Mouse (Mus musculus): ENCODE measurements around the gene Hoxb5.
A peak's percentile ranks its signal among the peaks of the same experiment; 100 is the strongest.

The Hoxb5 gene

GRCm38 (mm10) chr11:96303151-96304099 is at the start of gene Hoxb5:
TSS of gene Hoxb5 (plus strand) at chr11:96303336.
- DNase-seq (ENCODE audit: low read depth, low spot score): peak; percentile 74

GRCm38 (mm10) chr11:96254221-96254620 is 48.9 kb upstream of the Hoxb5 start:
- DNase-seq (ENCODE audit: low read depth, low spot score): no peak

GRCm38 (mm10) chr11:96255111-96255995 is 47.8 kb upstream of the Hoxb5 start:
- no peak for DNase-seq (ENCODE audit: low read depth, low spot score)

GRCm38 (mm10) chr11:96255996-96256445 is 47.1 kb upstream of the Hoxb5 start:
- DNase-seq (ENCODE audit: low read depth, low spot score): no peak

GRCm38 (mm10) chr11:96257141-96257540 is 46.0 kb upstream of the Hoxb5 start:
- DNase-seq (ENCODE audit: low read depth, low spot score): no peak

- DNase-seq (ENCODE audit: low read depth, low spot score): no peak
Measured at GRCm38 (mm10) chr11:96259038-96259437, 44.1 kb upstream of the Hoxb5 start.

GRCm38 (mm10) chr11:96259511-96259910 is 43.6 kb upstream of the Hoxb5 start:
- no peak for DNase-seq (ENCODE audit: low read depth, low spot score)

GRCm38 (mm10) chr11:96260310-96260970 is 42.7 kb upstream of the Hoxb5 start:
- no peak for DNase-seq (ENCODE audit: low read depth, low spot score)

GRCm38 (mm10) chr11:96261323-96261890 is 41.7 kb upstream of the Hoxb5 start:
- peak; percentile 42 for DNase-seq (ENCODE audit: low read depth, low spot score)

- no peak for DNase-seq (ENCODE audit: low read depth, low spot score)
Measured at GRCm38 (mm10) chr11:96262262-96262830, 40.8 kb upstream of the Hoxb5 start.

GRCm38 (mm10) chr11:96263636-96264389 is 39.3 kb upstream of the Hoxb5 start:
- DNase-seq (ENCODE audit: low read depth, low spot score): no peak

GRCm38 (mm10) chr11:96264390-96265020 is 38.6 kb upstream of the Hoxb5 start:
- no peak for DNase-seq (ENCODE audit: low read depth, low spot score)

- no peak for DNase-seq (ENCODE audit: low read depth, low spot score)
Measured at GRCm38 (mm10) chr11:96265954-96266353, 37.2 kb upstream of the Hoxb5 start.

- DNase-seq (ENCODE audit: low read depth, low spot score): no peak
Measured at GRCm38 (mm10) chr11:96267021-96267920, 35.9 kb upstream of the Hoxb5 start.

- DNase-seq (ENCODE audit: low read depth, low spot score): no peak
Measured at GRCm38 (mm10) chr11:96268031-96268745, 34.9 kb upstream of the Hoxb5 start.

- no peak for DNase-seq (ENCODE audit: low read depth, low spot score)
Measured at GRCm38 (mm10) chr11:96269869-96270268, 33.3 kb upstream of the Hoxb5 start.

GRCm38 (mm10) chr11:96270996-96271540 is 32.1 kb upstream of the Hoxb5 start, which contains the start of gene Hoxb9:
TSS of gene Hoxb9 (plus strand) at chr11:96271457.
- no peak for DNase-seq (ENCODE audit: low read depth, low spot score)
